Mouse (Mus musculus) midbrain, embryonic 12.5 days (tissue): ENCODE results near the gene Plaur. TPM values are rescaled to one million over a fixed set of nuclear protein-coding genes. Genes with fewer than 3 reads are reported as not detected.
A peak's percentile ranks its signal among the peaks of the same experiment; 100 is the strongest.
"Not testable (repeated sequence)": the region's sequence is repeated elsewhere in the genome, so short reads cannot be mapped to it uniquely, and the experiment has no call there.

Source experiments
- ATAC-seq: fragments of 200-750 bp; cut with Nextera tagmentation; 2 replicates; pipeline ENCODE4 v1.8.0; 2017; ENCODE audit warnings: low read depth, moderate TSS enrichment, moderate library complexity; ENCODE audit not compliant: low FRiP score
- H3K27ac ChIP-seq: fragments of 300-500 bp; sonication (generic); replicated peaks from 2 replicates; pipeline ENCODE4 v1.5.1; 2016; ENCODE audit warnings: mild to moderate bottlenecking
- H3K27me3 ChIP-seq: fragments of 300-500 bp; sonication (generic); 2 replicates; pipeline ENCODE4 v1.6.1; 2016; ENCODE audit warnings: mild to moderate bottlenecking
- H3K36me3 ChIP-seq: fragments of 300-500 bp; sonication (generic); 2 replicates; pipeline ENCODE4 v1.6.1; 2016
- H3K4me1 ChIP-seq: fragments of 300-500 bp; sonication (generic); 2 replicates; pipeline ENCODE4 v1.6.1; 2016
- H3K4me2 ChIP-seq: fragments of 300-500 bp; sonication (generic); replicated peaks from 2 replicates; pipeline ENCODE4 v1.6.1; 2016; ENCODE audit warnings: mild to moderate bottlenecking, moderate library complexity
- H3K4me3 ChIP-seq: fragments of 300-500 bp; sonication (generic); 2 replicates; pipeline ENCODE4 v1.5.1; 2016; ENCODE audit warnings: mild to moderate bottlenecking
- H3K9ac ChIP-seq: fragments of 300-500 bp; sonication (generic); replicated peaks from 2 replicates; pipeline ENCODE4 v1.6.1; 2016; ENCODE audit warnings: mild to moderate bottlenecking, moderate library complexity
- H3K9me3 ChIP-seq: fragments of 300-500 bp; sonication (generic); 2 replicates; pipeline ENCODE4 v1.6.1; 2016; ENCODE audit warnings: mild to moderate bottlenecking
- WGBS: fragments of 180-500 bp; shearing (Covaris S2); methylation state at CpG from one replicate; pipeline ENCODE4 v1.1.7; 2016; 5-methylcytosine and 5-hydroxymethylcytosine counted together
- polyA plus RNA-seq: library from polyadenylated mRNA; unstranded; fragments of >200 nt; fragmentation: Nextera tagmentation; extraction: Ambion mirVana; gene quantifications from 2 replicates; pipeline ENCODE4 v1.2.1, GENCODE M21; 2016

Plaur gene
- polyA plus RNA-seq, 1 experiment from 2014 or later: 1.2 TPM

DNA sequence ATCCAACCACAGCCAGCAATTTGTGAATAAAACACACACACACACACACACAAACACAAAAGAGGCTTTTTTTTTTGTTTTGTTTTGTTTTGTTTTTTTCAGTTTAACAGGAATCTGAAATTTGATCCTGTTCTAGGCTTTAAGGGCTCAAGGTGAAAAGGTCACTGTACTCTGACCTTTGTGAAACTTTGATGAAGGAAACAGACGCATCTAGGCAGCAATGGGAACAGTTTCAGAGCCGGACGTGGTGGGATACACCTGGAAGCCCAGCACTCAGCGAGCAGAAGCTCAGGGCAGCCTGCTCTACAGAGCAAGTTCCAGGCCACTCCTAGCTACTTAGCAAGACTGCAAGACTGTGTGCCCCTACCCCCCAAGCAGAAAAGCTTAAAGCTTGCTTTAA, 42.6 kb downstream of the Plaur start:
- WGBS: 11% methylated on average over 4 of the region's 4 CpGs
- Histone ChIP-seq H3K4me3 (no peak overlapping the region), H3K27me3 (peaks cover 20% of the 10 kb centered on the region), H3K27ac (peak overlapping the region; percentile 100; the same call in 1 of the 2 replicates), H3K36me3 (peaks cover 36% of the 10 kb centered on the region), H3K9me3 (peaks cover 3% of the 10 kb centered on the region; the same call in 1 of the 2 replicates), H3K9ac (0 out of 2 replicates have a peak overlapping the region, but pooled peaks have one; percentile 84), H3K4me2 (no peak overlapping the region), H3K4me1 (peaks cover 46% of the 10 kb centered on the region)
- ATAC-seq: no peak

DNA sequence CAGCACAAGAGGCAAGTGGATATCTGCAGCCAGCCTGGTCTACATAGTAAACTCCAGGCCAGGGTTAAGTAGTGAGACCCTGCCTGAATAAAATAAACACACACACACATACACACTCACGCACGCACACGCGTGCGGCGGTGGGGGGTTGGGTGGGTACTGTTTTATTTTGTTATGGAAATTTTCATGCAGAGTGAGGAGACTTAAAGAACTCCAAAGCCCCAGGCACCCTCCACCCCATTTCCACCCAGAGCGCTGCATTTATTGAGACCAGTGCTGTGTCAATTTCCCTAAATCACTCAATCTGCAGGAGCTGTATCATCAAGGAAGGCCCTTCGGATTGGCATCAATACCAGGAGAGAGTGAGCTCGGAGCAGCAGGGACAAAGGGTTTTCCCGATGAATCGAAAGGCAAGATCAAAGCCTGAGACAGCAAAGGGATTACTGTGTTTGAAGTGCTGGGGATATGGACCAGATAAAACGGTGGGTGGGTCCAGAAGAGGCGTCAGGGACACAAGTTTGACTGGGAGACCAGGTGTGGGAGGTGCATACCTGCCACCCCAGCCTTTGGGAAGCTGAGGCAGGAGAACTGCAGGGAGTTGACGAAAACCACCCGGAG, 43.3 kb downstream of the Plaur start:
- Histone ChIP-seq H3K4me3 (peak overlapping the region; percentile 61), H3K4me2 (peak overlapping the region; percentile 84), H3K9me3 (peaks cover 1% of the 10 kb centered on the region; the same call in 1 of the 2 replicates), H3K36me3 (peaks cover 33% of the 10 kb centered on the region), H3K9ac (peak overlapping the region; percentile 84), H3K4me1 (peaks cover 44% of the 10 kb centered on the region), H3K27ac (peak overlapping the region; percentile 100), H3K27me3 (peaks cover 13% of the 10 kb centered on the region; the same call in 1 of the 2 replicates)
- ATAC-seq: no peak
- 12% methylated on average over 15 of the region's 15 CpGs for WGBS

DNA sequence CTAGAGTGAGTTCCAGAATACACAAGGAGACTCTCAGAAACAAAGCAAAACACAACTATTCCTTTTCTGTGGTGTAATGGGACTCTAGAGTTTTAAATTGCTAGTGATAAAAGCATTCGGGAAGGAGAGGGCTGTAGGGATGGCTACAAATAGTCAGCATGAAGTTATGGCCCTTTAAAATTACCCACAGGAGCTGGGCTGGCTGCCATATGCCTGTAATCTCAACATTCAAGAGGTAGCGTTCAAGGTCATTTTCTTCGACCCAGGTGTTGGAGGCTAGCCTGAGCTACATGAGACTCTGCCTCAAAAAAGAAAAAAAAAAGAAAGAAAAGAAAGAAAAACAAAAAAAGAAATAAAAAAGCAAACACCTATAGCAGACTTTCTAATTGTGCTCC, 43.8 kb downstream of the Plaur start:
- H3K9me3 ChIP-seq: no peaks in the 10 kb centered on the region
- WGBS: 11% methylated on average over 3 of the region's 3 CpGs
- H3K27ac ChIP-seq: peak overlapping the region; percentile 100
- no peak for ATAC-seq
- peaks cover 33% of the 10 kb centered on the region for H3K36me3 ChIP-seq
- 0 out of 2 replicates have a peak, but pooled peaks cover 9% of the 10 kb centered on the region for H3K27me3 ChIP-seq
- H3K4me3 ChIP-seq: peak overlapping the region; percentile 61
- H3K4me2 ChIP-seq: peak overlapping the region; percentile 84
- H3K9ac ChIP-seq: peak overlapping the region; percentile 84
- H3K4me1 ChIP-seq: peaks cover 44% of the 10 kb centered on the region

DNA sequence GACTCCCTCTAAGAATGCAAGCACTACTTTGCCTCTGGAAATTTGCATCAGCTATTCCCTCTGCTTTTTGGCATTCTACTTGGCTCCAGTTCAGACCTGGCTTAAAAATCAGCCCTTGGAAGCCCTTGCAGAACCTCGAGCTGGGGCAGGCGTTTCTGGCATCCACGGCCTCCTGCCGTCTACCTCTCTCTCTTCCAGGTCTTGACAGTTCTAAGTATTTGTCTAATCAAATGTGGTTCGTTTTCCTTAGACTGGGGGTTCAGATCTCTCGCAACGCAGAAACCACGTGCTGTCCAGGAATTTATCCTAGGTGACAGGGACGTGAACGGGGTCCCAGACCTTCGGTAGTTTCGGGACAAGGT, 44.2 kb downstream of the Plaur start:
- H3K9ac ChIP-seq: peak overlapping the region; percentile 84
- WGBS: under 1% methylated on average over 12 of the region's 12 CpGs
- 0 out of 2 replicates have a peak, but pooled peaks cover 9% of the 10 kb centered on the region for H3K27me3 ChIP-seq
- peak overlapping the region; percentile 61 for H3K4me3 ChIP-seq
- ATAC-seq: peak; percentile 2; the same call in 1 of the 2 replicates
- peak overlapping the region; percentile 100 for H3K27ac ChIP-seq
- H3K36me3 ChIP-seq: peaks cover 33% of the 10 kb centered on the region
- no peaks in the 10 kb centered on the region for H3K9me3 ChIP-seq
- peak overlapping the region; percentile 84 for H3K4me2 ChIP-seq
- peaks cover 44% of the 10 kb centered on the region for H3K4me1 ChIP-seq

DNA sequence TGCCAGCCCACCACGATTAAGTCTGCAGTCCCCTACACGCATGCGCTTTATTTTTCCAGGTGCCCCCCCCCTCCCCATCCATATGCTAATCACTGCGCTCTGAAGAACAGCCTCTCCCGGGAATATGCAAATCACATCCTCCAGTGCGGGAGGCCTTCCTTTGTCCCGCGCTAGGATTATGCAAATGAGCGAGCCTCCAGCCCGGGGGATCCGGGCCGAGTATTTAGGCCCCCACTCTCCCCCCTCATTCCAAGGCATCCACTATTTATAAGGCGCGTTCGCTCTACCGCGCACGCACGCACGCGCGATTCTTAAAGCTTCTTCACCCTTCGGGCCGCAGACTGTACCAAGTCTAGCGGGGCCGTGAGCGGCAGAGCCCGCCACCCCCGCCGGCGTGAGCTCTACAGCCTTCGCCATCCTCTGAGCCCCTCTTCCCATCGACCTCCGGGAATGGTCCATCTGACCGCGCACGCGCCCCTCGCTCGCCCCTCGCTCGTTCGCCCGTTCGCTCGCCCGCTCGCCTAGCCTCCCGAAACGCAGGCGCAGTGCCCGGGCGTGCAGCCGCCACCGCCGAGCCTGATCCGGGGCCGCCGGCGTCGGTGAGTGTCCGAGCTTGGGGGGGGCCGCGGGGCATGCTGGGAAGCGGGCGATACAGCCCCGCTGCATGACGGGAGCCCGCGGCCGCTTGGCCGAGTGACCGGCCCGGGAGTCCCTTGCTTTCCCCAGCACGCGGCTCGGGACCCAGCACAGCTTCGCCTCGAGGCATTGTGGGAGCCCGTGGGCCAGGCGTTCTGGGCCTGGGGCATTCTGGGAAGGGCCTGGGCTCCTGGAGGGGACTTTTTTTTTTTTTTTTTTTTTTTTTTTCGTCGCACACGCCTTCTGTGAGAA, 44.8 kb downstream of the Plaur start, which contains the start of gene Zfp428:
Gene Zfp428 (plus strand): TSS at position 169 of the 888 bp plus-strand sequence.
- Histone ChIP-seq H3K9ac (peak within 1 kb of the TSS; percentile 84), H3K27me3 (0 out of 2 replicates have a peak, but pooled peaks cover 8% of the 10 kb centered on the region), H3K4me2 (peak within 1 kb of the TSS; percentile 84), H3K4me3 (peak within 1 kb of the TSS; percentile 61), H3K9me3 (no peaks in the 10 kb centered on the region), H3K4me1 (peaks cover 44% of the 10 kb centered on the region), H3K36me3 (peaks cover 33% of the 10 kb centered on the region), H3K27ac (peak within 1 kb of the TSS; percentile 100)
- ATAC-seq: peak; percentile 90
- under 1% methylated on average over 83 of the region's 84 CpGs for WGBS

DNA sequence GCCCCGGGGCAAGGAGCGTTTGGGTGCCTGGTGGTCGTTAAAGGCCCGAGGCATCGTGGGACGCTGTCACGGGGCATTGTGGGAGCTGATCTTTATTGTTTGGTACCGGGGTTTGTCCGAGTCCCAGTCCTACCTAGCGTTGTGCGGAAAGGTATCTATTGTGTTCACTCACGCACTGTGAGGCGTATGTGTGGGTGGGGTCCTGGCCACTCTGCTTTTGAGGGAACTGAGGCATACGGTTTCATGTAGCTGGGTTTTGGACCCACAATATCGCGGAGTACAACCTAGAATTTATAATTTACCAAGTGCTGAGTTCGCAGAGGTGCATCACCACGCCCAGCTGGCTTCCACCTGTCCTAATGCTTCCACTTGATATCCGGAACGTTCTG, 45.4 kb downstream of the Plaur start:
- Histone ChIP-seq H3K9me3 (no peaks in the 10 kb centered on the region), H3K4me2 (peak overlapping the region; percentile 84), H3K27me3 (0 out of 2 replicates have a peak, but pooled peaks cover 3% of the 10 kb centered on the region), H3K9ac (peak overlapping the region; percentile 84), H3K27ac (peak overlapping the region; percentile 100), H3K4me3 (peak overlapping the region; percentile 61), H3K4me1 (peaks cover 44% of the 10 kb centered on the region), H3K36me3 (peaks cover 33% of the 10 kb centered on the region)
- ATAC-seq: peak; percentile 8
- WGBS: 2% methylated on average over 20 of the region's 20 CpGs

DNA sequence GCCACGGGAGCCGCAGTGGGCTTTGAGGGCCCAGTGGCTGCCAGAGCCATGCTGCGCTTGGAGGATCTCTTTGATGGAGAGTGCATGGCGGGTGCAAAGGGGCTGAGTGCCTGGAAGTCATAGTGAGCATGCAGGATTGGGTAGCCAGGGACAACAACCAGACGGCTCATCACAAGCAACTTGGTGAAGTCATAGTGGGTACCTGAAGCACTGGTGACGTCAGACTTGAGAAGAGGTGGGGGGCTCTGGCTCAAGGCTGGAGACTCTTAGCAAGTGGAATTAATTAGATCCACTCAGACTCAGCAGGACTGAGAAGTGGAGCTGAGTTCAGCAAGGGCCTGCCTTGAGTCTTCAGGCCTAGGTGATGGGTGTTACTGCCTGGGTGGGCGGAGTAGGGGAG, 50.1 kb downstream of the Plaur start, which contains the start of gene AC161166.1:
Gene AC161166.1 (minus strand): TSS at position 101 of the 400 bp plus-strand sequence.
- Histone ChIP-seq H3K36me3 (peaks cover 64% of the 10 kb centered on the region), H3K4me3 (no peak within 1 kb of the TSS), H3K27me3 (no peaks in the 10 kb centered on the region), H3K4me2 (no peak within 1 kb of the TSS; the same call in 1 of the 2 replicates), H3K4me1 (peaks cover 13% of the 10 kb centered on the region), H3K9ac (no peak within 1 kb of the TSS; the same call in 1 of the 2 replicates), H3K27ac (no peak within 1 kb of the TSS), H3K9me3 (no peaks in the 10 kb centered on the region)
- no peak for ATAC-seq
- 87% methylated on average over 7 of the region's 7 CpGs for WGBS

DNA sequence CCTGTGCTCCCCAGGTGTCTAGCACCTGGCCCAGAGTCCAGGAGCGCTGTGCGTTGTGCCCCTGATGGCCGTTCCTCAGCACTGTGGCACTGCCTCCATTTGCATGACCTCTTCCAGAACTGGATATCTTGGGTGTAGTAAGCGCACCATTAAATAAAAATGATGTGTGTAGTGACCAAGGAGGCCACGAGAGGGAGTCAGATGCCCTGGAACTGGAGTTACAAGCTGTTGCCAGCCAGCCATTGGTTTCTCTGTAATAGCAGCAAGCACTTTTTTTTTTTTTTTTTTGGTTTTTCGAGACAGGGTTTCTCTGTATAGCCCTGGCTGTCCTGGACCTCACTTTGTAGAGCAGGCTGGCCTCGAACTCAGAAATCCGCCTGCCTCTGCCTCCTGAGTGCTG, 54.0 kb downstream of the Plaur start:
- 65% methylated on average over 8 of the region's 8 CpGs for WGBS
- not testable (repeated sequence) for H3K27ac ChIP-seq, H3K9me3 ChIP-seq, H3K4me3 ChIP-seq, H3K4me1 ChIP-seq, H3K27me3 ChIP-seq, ATAC-seq, H3K4me2 ChIP-seq, H3K9ac ChIP-seq
- peaks cover 72% of the 10 kb centered on the region for H3K36me3 ChIP-seq

DNA sequence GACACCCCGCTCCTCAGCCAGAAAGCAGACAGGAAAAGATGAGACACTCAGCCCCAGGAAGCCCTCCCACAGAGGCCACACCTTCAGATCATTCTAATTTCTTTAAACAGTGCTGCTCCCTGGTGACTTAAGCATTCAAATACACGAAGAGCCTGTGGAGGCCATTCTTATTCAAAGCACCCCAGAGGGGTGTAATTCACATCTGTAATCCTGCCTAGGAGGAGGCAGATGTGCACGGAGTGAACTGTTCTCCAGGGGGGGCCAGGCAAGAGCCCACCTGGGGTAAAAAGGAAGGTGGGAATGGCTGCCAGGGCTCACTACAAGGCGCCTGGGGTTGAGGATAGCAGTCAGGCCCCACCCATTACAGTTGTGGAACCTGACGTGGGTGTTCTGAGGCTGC, 54.8 kb downstream of the Plaur start:
- H3K4me1 ChIP-seq: 0 out of 2 replicates have a peak, but pooled peaks cover 2% of the 10 kb centered on the region
- WGBS: 28% methylated on average over 5 of the region's 5 CpGs
- no peak overlapping the region for H3K4me2 ChIP-seq
- peaks cover 65% of the 10 kb centered on the region for H3K36me3 ChIP-seq
- no peaks in the 10 kb centered on the region for H3K9me3 ChIP-seq
- 0 out of 2 replicates have a peak overlapping the region, but pooled peaks have one; percentile 10 for H3K27ac ChIP-seq
- no peak overlapping the region for H3K4me3 ChIP-seq
- no peak for ATAC-seq
- no peaks in the 10 kb centered on the region for H3K27me3 ChIP-seq
- no peak overlapping the region for H3K9ac ChIP-seq

DNA sequence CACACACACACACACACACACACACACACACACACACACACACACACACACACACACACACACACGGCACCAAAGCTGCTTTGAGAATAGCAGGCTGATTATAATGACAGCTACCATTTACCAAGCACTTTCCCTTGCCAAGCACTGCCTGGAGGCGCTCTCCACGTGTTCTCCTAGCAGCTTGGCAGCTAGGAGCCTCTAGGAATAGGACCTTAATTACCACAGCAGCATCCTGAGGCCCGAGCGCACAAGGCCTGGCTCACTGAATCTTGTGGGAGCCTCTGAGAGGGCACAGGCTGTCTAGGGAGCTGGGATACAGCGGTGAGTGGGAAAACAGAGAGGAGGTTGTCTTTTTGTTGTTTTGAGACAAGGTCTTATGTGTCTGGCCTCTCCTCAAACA, 55.4 kb downstream of the Plaur start:
- Histone ChIP-seq H3K36me3 (peaks cover 59% of the 10 kb centered on the region), H3K4me1 (0 out of 2 replicates have a peak, but pooled peaks cover 2% of the 10 kb centered on the region), H3K9ac (no peak overlapping the region), H3K4me3 (no peak overlapping the region), H3K4me2 (no peak overlapping the region), H3K27me3 (no peaks in the 10 kb centered on the region), H3K9me3 (no peaks in the 10 kb centered on the region), H3K27ac (0 out of 2 replicates have a peak overlapping the region, but pooled peaks have one; percentile 1)
- ATAC-seq: no peak
- WGBS: 66% methylated on average over 6 of the region's 6 CpGs

DNA sequence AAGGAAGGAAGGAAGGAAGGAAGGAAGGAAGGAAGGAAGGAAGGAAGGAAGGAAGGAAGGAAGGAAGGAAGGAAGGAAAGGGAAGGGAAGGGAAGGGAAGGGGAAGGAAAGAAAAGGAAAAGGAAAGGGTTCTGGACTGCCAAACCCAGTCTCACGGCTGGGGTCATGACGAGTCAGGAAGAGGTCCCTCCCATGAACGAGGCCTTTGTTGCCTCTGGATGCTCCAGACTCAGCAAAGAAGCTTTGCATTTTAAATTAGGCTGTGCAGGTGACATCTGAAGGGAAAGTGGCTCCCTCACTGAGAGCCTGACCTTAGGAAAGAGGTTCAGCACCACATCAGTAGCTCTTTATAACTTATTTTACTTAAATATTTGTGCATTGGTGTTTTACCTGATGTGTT, 56.8 kb downstream of the Plaur start:
- H3K4me2 ChIP-seq: no peak overlapping the region
- no peak overlapping the region for H3K27ac ChIP-seq
- WGBS: 4% methylated on average over 3 of the region's 3 CpGs
- no peaks in the 10 kb centered on the region for H3K9me3 ChIP-seq
- H3K4me3 ChIP-seq: no peak overlapping the region
- H3K27me3 ChIP-seq: no peaks in the 10 kb centered on the region
- H3K4me1 ChIP-seq: 0 out of 2 replicates have a peak, but pooled peaks cover 2% of the 10 kb centered on the region
- H3K36me3 ChIP-seq: peaks cover 49% of the 10 kb centered on the region
- no peak overlapping the region for H3K9ac ChIP-seq
- ATAC-seq: no peak
